27 mouse cellular contexts compared by ENCODE assay signal in genomic region chr5:142984271-142984670, GRCm38 (mm10). TPM values are rescaled to one million over a fixed set of nuclear protein-coding genes. Genes with fewer than 3 reads are reported as not detected.
A peak's percentile ranks its signal among the peaks of the same experiment; 100 is the strongest.
DNase-seq lines count a peak whose midpoint lies in the region; ATAC-seq and TF ChIP-seq lines count a peak whose summit lies in the region.
"Had no signal": no experiment of that assay in that cellular context is flagged by ENCODE, and none has a peak within 500 bp of the region (broad histone marks: within the 10 kb centered on the region; RNA-seq: fewer than 3 reads in every experiment).

No protein-coding gene starts in this region.

- no peak for TF ChIP-seq CTCF in stomach, postnatal 0 days (IDR thresholded peaks at IDR 0.05; ENCODE audit: low read depth)
- no peak for TF ChIP-seq CTCF in kidney, adult 2 months (conservative IDR thresholded peaks at IDR 0.05; ENCODE audit: insufficient read depth, insufficient read length, low read depth, low read length)

- no peak for DNase-seq in stomach, postnatal 0 days (ENCODE audit: low spot score)
- no peak for DNase-seq in kidney, adult 8-10 months
- no peak for DNase-seq in kidney, adult 2 months
- no peak for DNase-seq in kidney, adult 18-20 months
- no peak for DNase-seq in layer of hippocampus, postnatal 36 days
- DNase-seq: cerebellum, adult 8-10 months; cerebellum, postnatal 36 days; heart, postnatal 4 days; kidney, adult 9 months; kidney, postnatal 14 days; lung, embryonic 14.5 days; lung, postnatal 36 days; right cerebral cortex, postnatal 14 days; thymus, postnatal 14 days had no signal

- no peaks in the 10 kb centered on the region for H3K4me1 ChIP-seq in stomach, embryonic 14.5 days (ENCODE audit: control insufficient read depth, insufficient read depth, low read length)
- no peaks in the 10 kb centered on the region for H3K4me1 ChIP-seq in stomach, postnatal 0 days (replicated peaks; ENCODE audit: control insufficient read depth, insufficient read depth)
- peaks cover 33% of the 10 kb centered on the region for H3K4me1 ChIP-seq in liver, embryonic 15.5 days (replicated peaks)
- H3K4me1 ChIP-seq in kidney, adult 2 months (ENCODE audit: control insufficient read depth, insufficient read depth, low read length), result no peaks in the 10 kb centered on the region
- H3K4me1 ChIP-seq: forebrain, embryonic 12.5 days; limb, embryonic 13.5 days had no signal

- H3K4me2 ChIP-seq in stomach, embryonic 14.5 days (replicated peaks; ENCODE audit: low read depth, low read length), result no peak overlapping the region
- H3K4me2 ChIP-seq in stomach, postnatal 0 days (replicated peaks; ENCODE audit: low read depth), result no peak overlapping the region
- peak overlapping the region; percentile 45 for H3K4me2 ChIP-seq in liver, embryonic 15.5 days
- H3K4me2 ChIP-seq: embryonic facial prominence, embryonic 15.5 days; forebrain, embryonic 12.5 days; heart, embryonic 15.5 days; hindbrain, embryonic 14.5 days; limb, embryonic 13.5 days; lung, embryonic 14.5 days had no signal

- H3K9ac ChIP-seq in stomach, embryonic 14.5 days (replicated peaks; ENCODE audit: low read depth, low read length), result no peak overlapping the region
- no peak overlapping the region for H3K9ac ChIP-seq in stomach, postnatal 0 days (ENCODE audit: low read length)
- no peak overlapping the region for H3K9ac ChIP-seq in liver, embryonic 15.5 days
- H3K9ac ChIP-seq: embryonic facial prominence, embryonic 15.5 days; forebrain, embryonic 12.5 days; heart, embryonic 15.5 days; hindbrain, embryonic 14.5 days; limb, embryonic 13.5 days; lung, embryonic 14.5 days had no signal

- H3K27ac ChIP-seq in stomach, embryonic 14.5 days (ENCODE audit: low read length), result no peak overlapping the region
- no peak overlapping the region for H3K27ac ChIP-seq in stomach, postnatal 0 days (replicated peaks)
- H3K27ac ChIP-seq in liver, embryonic 15.5 days (replicated peaks), result peak overlapping the region; percentile 83
- no peak overlapping the region for H3K27ac ChIP-seq in kidney, adult 2 months (ENCODE audit: insufficient read depth, low read depth, low read length)
- H3K27ac ChIP-seq: embryonic facial prominence, embryonic 15.5 days; forebrain, embryonic 12.5 days; heart, embryonic 15.5 days; hindbrain, embryonic 14.5 days; limb, embryonic 13.5 days had no signal

- WGBS in stomach, embryonic 14.5 days, result 86% methylated on average over 10 of the region's 10 CpGs
- WGBS in stomach, postnatal 0 days, result 80% methylated on average over 10 of the region's 10 CpGs
- WGBS in liver, embryonic 15.5 days (ENCODE audit: insufficient replicate concordance), result 20% methylated on average over 10 of the region's 10 CpGs
- WGBS in kidney, adult 2 months, result 88% methylated on average over 10 of the region's 10 CpGs

- peak; percentile 28; the same call in 1 of the 2 replicates for ATAC-seq in stomach, embryonic 14.5 days (ENCODE audit: insufficient number of reproducible peaks, insufficient read depth, low FRiP score, low read depth)
- ATAC-seq in stomach, postnatal 0 days (ENCODE audit: low FRiP score, low TSS enrichment), result no peak
- ATAC-seq in erythroid progenitor cell, adult 5-6 weeks (replicated peaks; ENCODE audit: low FRiP score, poor library complexity, severe bottlenecking), result peak; percentile 75
- ATAC-seq in liver, embryonic 15.5 days (ENCODE audit: insufficient read depth), result peak; percentile 94
- ATAC-seq: inflammation-experienced regulatory T-cells, adult 6 months; midbrain, embryonic 16.5 days; Patski had no signal

- TF ChIP-seq EP300 in stomach, postnatal 0 days (optimal IDR thresholded peaks at IDR 0.05), result no peak

- no peak for TF ChIP-seq POLR2A in kidney, adult 2 months (IDR thresholded peaks at IDR 0.05; ENCODE audit: low read depth, low read length)

- H3K36me3 ChIP-seq in stomach, embryonic 14.5 days (ENCODE audit: control insufficient read depth, insufficient read depth, low read length), result no peaks in the 10 kb centered on the region
- H3K36me3 ChIP-seq in stomach, postnatal 0 days (ENCODE audit: control insufficient read depth, insufficient read depth, low read length), result no peaks in the 10 kb centered on the region
- H3K36me3 ChIP-seq in liver, embryonic 15.5 days (replicated peaks), result no peaks in the 10 kb centered on the region
- no peaks in the 10 kb centered on the region for H3K36me3 ChIP-seq in kidney, adult 2 months (ENCODE audit: control insufficient read depth, insufficient read depth, low read length)
- H3K36me3 ChIP-seq: embryonic facial prominence, embryonic 15.5 days; forebrain, embryonic 12.5 days; heart, embryonic 15.5 days; limb, embryonic 13.5 days had no signal

- H3K4me3 ChIP-seq in stomach, embryonic 14.5 days (ENCODE audit: low read depth, low read length), result no peak overlapping the region
- no peak overlapping the region for H3K4me3 ChIP-seq in stomach, postnatal 0 days (ENCODE audit: low read depth, low read length)
- peak overlapping the region; percentile 6 for H3K4me3 ChIP-seq in liver, embryonic 15.5 days (replicated peaks)
- H3K4me3 ChIP-seq in kidney, adult 2 months (ENCODE audit: insufficient read depth, low read depth, low read length), result no peak overlapping the region
- H3K4me3 ChIP-seq: embryonic facial prominence, embryonic 15.5 days; forebrain, embryonic 12.5 days; heart, embryonic 15.5 days; limb, embryonic 13.5 days; myocyte had no signal

- no peaks in the 10 kb centered on the region for H3K27me3 ChIP-seq in stomach, embryonic 14.5 days (ENCODE audit: control insufficient read depth, insufficient read depth, low read length)
- no peaks in the 10 kb centered on the region for H3K27me3 ChIP-seq in stomach, postnatal 0 days (ENCODE audit: control insufficient read depth, insufficient read depth, low read length)
- no peaks in the 10 kb centered on the region for H3K27me3 ChIP-seq in liver, embryonic 15.5 days
- no peaks in the 10 kb centered on the region for H3K27me3 ChIP-seq in kidney, adult 2 months (replicated peaks; ENCODE audit: control insufficient read depth, insufficient read depth, low read length)
- H3K27me3 ChIP-seq: embryonic facial prominence, embryonic 15.5 days; forebrain, embryonic 12.5 days; heart, embryonic 15.5 days; limb, embryonic 13.5 days; Patski had no signal

- H3K9me3 ChIP-seq in stomach, embryonic 14.5 days (ENCODE audit: control insufficient read depth, low read depth, low read length), result no peaks in the 10 kb centered on the region
- no peaks in the 10 kb centered on the region for H3K9me3 ChIP-seq in stomach, postnatal 0 days (ENCODE audit: control insufficient read depth, low read length)
- H3K9me3 ChIP-seq in liver, embryonic 15.5 days (replicated peaks), result no peaks in the 10 kb centered on the region
- H3K9me3 ChIP-seq: embryonic facial prominence, embryonic 15.5 days; heart, embryonic 15.5 days had no signal

RNA-seq across cellular contexts. Expression of gene Fscn1, which starts 24.1 kb away (rescaled TPM):
- polyA plus RNA-seq in stomach, embryonic 14.5 days (2014; fragmentation: Nextera tagmentation; extraction: Ambion mirVana), result 232 and 251 TPM in 2 replicates
- 42.0 and 42.7 TPM in 2 replicates for polyA plus RNA-seq in stomach, postnatal 0 days (2015; fragmentation: Nextera tagmentation; extraction: Ambion mirVana)
- total RNA-seq in erythroid progenitor cell, adult 5-6 weeks (2015; ENCODE audit: low replicate concordance), result 0.84 TPM in 1 of 2 replicates, not detected in the other
- 5.1 TPM in 1 of 2 replicates, not detected in the other for total RNA-seq in erythroid progenitor cell, adult 5-6 weeks (2017; ENCODE audit: low replicate concordance)
- 23.0 and 23.4 TPM in 2 replicates for polyA plus RNA-seq in liver, embryonic 15.5 days (2015; fragmentation: Nextera tagmentation; extraction: Ambion mirVana)
- polyA plus RNA-seq in kidney, adult 2 months (2012; rRNA removed), result 23.1 and 28.5 TPM in 2 replicates
- total RNA-seq in layer of hippocampus, postnatal 36 days (2021), result 100 to 1,000 TPM; 185 to 194 TPM
- total RNA-seq: neutrophil, adult 5-6 weeks had no signal
